Mouse (Mus musculus) cerebellum, adult 18-20 months (tissue): ENCODE measurements around the gene Sarm1.
A peak's percentile ranks its signal among the peaks of the same experiment; 100 is the strongest.
"Not testable (repeated sequence)": the region's sequence is repeated elsewhere in the genome, so short reads cannot be mapped to it uniquely, and the experiment has no call there.

Experiments
- DNase-seq, 2 experiments: peaks; one replicate each; pipeline ENCODE4 v3.0.0; 2021

Gene Sarm1

DNA sequence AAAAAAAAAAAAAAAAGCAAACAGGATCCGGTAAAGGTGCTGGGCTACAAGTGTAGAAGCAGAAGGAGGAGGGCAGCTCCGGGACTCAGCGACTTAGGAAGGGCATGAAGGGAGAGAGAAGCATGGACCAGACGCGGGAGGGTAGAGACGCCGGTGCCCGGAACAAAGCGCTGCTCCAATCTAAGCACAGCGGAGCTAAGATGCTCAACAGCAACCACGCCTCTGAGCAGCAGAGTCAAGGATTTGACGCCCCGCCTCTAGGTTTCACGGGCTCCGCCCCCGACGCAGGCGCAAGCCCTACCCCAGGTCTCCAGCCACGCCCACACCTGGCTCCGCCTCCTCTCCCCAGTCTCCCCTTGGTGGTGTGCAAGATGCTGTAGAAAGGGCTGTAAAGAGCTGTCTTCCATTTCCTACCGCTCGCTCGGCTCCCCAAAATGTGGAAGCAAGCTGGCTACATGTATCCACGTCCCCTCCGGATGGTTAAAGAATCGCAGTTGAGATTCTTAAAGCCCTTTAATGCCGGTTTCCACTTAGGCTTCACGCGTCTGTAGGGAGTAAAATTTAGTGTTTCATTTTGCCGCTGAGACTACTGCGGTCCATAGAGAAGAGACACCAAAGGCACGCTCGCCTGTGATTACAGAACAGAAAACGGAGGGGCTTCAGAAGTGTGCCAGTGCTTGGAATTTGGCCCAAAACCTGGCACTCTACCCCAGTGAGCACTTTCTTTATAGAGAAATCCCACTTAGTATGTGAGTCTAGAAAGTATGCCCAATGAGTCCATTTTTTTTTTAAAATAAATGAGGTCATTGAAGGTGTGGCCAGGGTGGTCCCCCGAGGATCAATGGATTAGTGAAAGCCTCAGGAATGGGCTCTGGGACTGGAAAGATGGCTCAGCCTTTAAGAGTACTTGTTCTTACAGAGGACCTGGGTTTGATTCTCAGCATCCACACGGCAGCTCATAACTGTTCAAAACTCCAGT, at the start of gene Sarm1:
Gene Sarm1 (minus strand): TSS at position 211 of the 979 bp plus-strand sequence.
- peak; percentile 98 to 100 for DNase-seq

GRCm38 (mm10) chr11:78545181-78545580, 47.6 kb upstream of the Sarm1 start:
- DNase-seq = no peak

DNA sequence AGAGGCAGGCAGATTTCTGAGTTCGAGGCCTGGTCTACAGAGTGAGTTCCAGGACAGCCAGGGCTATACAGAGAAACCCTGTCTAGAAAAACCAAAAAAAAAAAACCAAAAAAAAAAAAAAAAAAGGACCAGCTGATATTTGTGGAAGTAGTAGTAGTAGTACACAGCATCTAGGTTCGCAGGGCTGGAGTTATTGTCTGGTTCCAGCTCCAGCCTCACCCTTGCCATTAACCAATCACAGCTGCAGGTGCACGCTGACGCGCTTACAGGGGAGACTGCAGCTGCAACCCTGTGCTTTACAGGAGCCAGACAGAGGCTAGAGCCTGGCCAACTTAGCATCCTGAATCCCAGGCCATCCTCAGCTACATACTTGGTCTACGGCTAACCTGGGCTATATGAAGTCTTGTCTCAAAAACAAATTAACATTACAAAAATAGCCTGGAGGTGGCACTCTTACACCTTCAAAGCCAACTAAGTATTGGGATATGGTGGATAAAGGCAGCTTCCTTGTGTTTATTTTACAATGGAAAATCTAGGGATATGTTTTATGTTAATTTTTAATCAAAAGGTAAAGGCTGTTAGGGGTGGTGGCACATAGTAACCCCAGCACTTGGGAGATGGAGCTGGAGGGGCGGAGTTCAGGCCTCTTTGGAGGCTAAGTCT, 47.0 kb upstream of the Sarm1 start:
- no peak for DNase-seq

DNA sequence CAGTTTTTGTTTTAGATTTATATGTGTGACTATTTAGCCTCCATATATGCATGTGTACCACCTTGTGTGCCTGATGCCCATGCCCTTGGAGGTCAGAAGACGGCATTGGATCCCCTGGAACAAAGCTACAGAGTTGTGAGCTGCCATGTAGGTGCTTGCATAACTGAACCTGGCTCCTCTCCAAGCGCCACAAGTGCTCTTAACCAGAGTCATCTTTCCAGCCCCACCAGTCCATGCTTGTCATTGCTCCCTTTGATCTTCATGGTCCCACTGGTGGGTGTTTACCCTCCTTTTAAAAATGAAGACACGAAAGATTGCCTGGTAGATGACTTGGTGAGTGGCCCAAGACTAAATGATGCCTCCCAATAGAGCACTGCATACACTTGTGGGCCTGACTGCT, 42.8 kb upstream of the Sarm1 start:
- no peak for DNase-seq

GRCm38 (mm10) chr11:78536690-78537084, 39.1 kb upstream of the Sarm1 start:
- no peak for DNase-seq

GRCm38 (mm10) chr11:78536080-78536689, 38.6 kb upstream of the Sarm1 start, which contains the start of the genes Tnfaip1 and Ift20:
Gene Tnfaip1 (minus strand): TSS chr11:78536332.
Gene Ift20 (plus strand): TSS chr11:78536361.
- peak; percentile 96 to 100 for DNase-seq

DNA sequence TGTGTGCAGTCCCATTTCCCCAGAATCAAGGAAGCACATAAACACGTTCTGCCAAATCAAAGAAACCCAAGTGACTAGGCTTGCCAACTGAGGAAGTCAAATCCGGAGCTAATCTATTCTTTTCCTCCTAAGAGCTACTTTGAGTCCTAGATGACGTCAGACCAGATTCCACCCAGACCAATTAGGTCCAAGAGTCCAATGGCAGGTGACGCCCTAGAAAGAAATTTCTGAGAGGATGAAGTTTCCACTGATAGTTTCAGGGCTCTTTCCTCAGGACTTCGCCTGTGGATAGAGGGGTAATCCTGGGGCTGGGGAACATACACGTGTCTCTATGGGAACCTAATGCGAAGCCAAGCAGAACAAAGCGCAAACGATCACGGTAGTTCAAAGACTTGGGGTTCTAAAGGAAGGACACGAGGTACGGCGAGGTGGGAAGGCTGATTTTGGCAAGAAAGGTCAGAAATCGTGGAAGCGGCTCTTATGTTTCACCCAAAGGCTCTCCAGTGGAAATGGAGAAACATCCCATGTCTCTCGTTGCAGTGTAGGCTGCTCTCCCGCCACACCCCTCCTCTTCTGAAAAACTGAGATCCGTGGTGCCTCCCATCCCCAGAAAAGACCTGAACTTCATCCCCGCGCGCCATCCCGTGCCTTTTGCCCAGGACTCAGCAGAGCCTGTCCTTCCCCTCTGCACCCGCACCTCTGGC, 38.0 kb upstream of the Sarm1 start:
- no peak for DNase-seq

GRCm38 (mm10) chr11:78534516-78534915, 37.0 kb upstream of the Sarm1 start:
- DNase-seq = no peak

- not testable (repeated sequence) for DNase-seq
Measured at GRCm38 (mm10) chr11:78531515-78531914, 34.0 kb upstream of the Sarm1 start.

- no peak for DNase-seq
Measured at GRCm38 (mm10) chr11:78531046-78531445, 33.5 kb upstream of the Sarm1 start.

DNA sequence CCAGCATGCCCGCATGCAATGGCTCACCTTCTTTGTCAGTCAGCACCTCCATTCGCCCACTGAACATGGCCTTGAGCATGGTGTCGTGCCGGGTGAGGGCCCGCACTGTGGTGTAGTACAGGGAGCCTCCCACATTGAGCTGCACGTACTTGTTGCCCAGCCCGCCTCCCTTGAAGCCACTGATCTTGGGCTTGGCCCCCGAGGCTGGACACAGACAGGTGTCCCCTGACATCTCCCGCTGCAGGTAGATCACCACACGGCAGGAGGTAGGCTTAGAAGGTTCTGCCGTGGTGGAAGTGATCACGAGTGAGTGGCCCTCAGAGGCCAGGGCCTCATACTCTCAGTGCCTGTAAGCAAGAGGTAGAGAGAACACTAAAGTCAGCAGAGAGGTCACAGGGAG, 32.4 kb upstream of the Sarm1 start:
- no peak for DNase-seq

GRCm38 (mm10) chr11:78528714-78529113, 31.2 kb upstream of the Sarm1 start:
- DNase-seq = no peak

- DNase-seq = no peak
Measured at GRCm38 (mm10) chr11:78524838-78525237, 27.3 kb upstream of the Sarm1 start.

GRCm38 (mm10) chr11:78523241-78523955, 25.8 kb upstream of the Sarm1 start:
- no peak for DNase-seq

DNA sequence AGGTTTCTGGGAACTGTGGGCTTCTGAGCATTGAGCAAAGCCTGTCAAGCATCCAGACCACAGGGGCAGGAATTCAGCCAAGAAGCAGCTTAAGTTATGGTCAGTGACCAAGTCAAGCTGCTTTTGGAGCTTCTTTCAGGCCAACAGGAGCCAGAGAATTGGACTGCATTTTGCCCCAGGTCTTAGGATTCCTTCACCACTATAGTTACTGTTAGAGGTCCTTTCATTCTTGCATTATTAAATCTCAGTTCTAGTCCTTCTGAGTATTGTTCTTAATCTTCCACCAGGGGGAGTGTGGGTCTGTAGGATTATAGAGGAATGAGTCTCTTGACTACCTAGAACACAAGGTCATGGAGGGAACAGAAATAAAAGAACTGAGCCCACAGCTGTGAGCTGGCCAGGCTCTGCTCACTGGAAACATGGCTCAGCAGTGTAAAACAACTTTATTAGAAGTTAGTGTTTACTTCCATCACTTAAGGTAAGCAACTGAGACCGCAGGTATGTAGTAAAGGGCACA, 25.0 kb upstream of the Sarm1 start:
- no peak for DNase-seq

- DNase-seq = no peak
Measured at GRCm38 (mm10) chr11:78521880-78522279, 24.3 kb upstream of the Sarm1 start.

DNA sequence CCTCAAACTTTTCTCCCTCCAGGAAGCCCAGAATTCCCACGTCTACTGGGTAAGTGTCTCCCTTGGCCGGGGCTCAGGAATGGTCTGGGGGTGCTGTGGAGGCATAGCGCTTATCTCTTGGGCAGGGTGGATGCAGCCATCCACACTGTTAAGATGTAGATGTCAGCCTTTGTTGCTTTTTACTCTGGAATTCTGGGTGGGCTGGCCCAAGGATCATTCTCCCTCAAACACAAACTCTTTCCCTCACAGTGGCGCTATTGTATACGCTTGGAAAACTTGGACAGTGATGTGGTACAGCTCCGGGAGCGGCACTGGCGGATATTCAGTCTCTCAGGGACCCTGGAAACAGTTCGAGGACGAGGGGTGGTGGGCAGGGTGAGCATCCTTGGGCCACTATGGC, 21.4 kb upstream of the Sarm1 start:
- DNase-seq = no peak

- DNase-seq = no peak
Measured at GRCm38 (mm10) chr11:78515549-78516325, 18.2 kb upstream of the Sarm1 start.

- no peak for DNase-seq
Measured at GRCm38 (mm10) chr11:78513106-78513790, 15.7 kb upstream of the Sarm1 start.
